Mouse (Mus musculus) stomach, postnatal 0 days (tissue): ENCODE measurements around the gene Tbc1d17. TPM values are rescaled to one million over a fixed set of nuclear protein-coding genes. Genes with fewer than 3 reads are reported as not detected.

ENCODE experiments used
- ATAC-seq: fragments of 200-750 bp; cut with Nextera tagmentation; 2 replicates; pipeline ENCODE4 v1.8.0; 2017; ENCODE audit not compliant: low FRiP score, low TSS enrichment
- DNase-seq: peaks from one replicate; pipeline ENCODE4 v3.0.0-alpha.2; 2016; ENCODE audit warnings: low spot score
- H3K27ac ChIP-seq: fragments of 300-500 bp; sonication (generic); replicated peaks from 2 replicates; pipeline ENCODE4 v1.5.1; 2014; ENCODE audit warnings: mild to moderate bottlenecking, control low read depth
- H3K27me3 ChIP-seq: fragments of 300-500 bp; sonication (generic); 2 replicates; pipeline ENCODE4 v1.6.1; 2014; ENCODE audit warnings: low read length; ENCODE audit not compliant: control insufficient read depth, insufficient read depth
- H3K36me3 ChIP-seq: fragments of 300-500 bp; sonication (generic); 2 replicates; pipeline ENCODE4 v1.6.1; 2014; ENCODE audit warnings: low read length, mixed read lengths; ENCODE audit not compliant: control insufficient read depth, insufficient read depth
- H3K4me1 ChIP-seq: fragments of 300-500 bp; sonication (generic); replicated peaks from 2 replicates; pipeline ENCODE4 v1.6.1; 2014; ENCODE audit warnings: antibody characterized with exemption; ENCODE audit not compliant: control insufficient read depth, insufficient read depth
- H3K4me2 ChIP-seq: fragments of 300-500 bp; sonication (generic); replicated peaks from 2 replicates; pipeline ENCODE4 v1.6.1; 2014; ENCODE audit warnings: low read depth, mild to moderate bottlenecking, control low read depth, moderate library complexity
- H3K4me3 ChIP-seq: fragments of 300-500 bp; sonication (generic); 2 replicates; pipeline ENCODE4 v1.5.1; 2014; ENCODE audit warnings: low read depth, low read length, control low read depth
- H3K9ac ChIP-seq: fragments of 300-500 bp; sonication (generic); 2 replicates; pipeline ENCODE4 v1.6.1; 2014; ENCODE audit warnings: mild to moderate bottlenecking, low read length, control low read depth, mixed read lengths
- H3K9me3 ChIP-seq: fragments of 300-500 bp; sonication (generic); 2 replicates; pipeline ENCODE4 v1.6.1; 2016; ENCODE audit warnings: low read length; ENCODE audit not compliant: control insufficient read depth
- CTCF ChIP-seq: IDR thresholded peaks from 2 replicates; pipeline ENCODE4 v1.5.1; 2016; ENCODE audit warnings: antibody characterized with exemption, low read depth, mild to moderate bottlenecking, moderate library complexity
- EP300 ChIP-seq: optimal IDR thresholded peaks from 2 replicates; pipeline ENCODE3; 2016; ENCODE audit warnings: antibody characterized with exemption
- whole genome bisulfite sequencing: fragments of 180-500 bp; shearing (Covaris S2); extraction: QIAGEN DNeasy Blood & Tissue Kit; methylation state at CpG from one replicate; pipeline ENCODE4 v1.1.7; 2014; 5-methylcytosine and 5-hydroxymethylcytosine counted together
- polyA plus RNA-seq: library from polyadenylated mRNA; unstranded; fragments of >200 nt; fragmentation: Nextera tagmentation; extraction: Ambion mirVana; gene quantifications from 2 replicates; pipeline ENCODE4 v1.2.1, GENCODE M21; 2015

Gene Tbc1d17
- polyA plus RNA-seq, 1 experiment from 2014 or later: 45.4 TPM

GRCm38 (mm10) chr7:44863210-44863609 is 14.3 kb upstream of the Tbc1d17 start:
- TF ChIP-seq EP300 (no peak), CTCF (no peak)
- H3K36me3 ChIP-seq: peaks cover 27% of the 10 kb centered on the region
- no peaks in the 10 kb centered on the region for H3K27me3 ChIP-seq
- WGBS: 83% methylated on average over 14 of the region's 14 CpGs
- no peak overlapping the region for H3K27ac ChIP-seq
- H3K9ac ChIP-seq: no peak overlapping the region
- H3K4me1 ChIP-seq: peaks cover 23% of the 10 kb centered on the region
- no peak overlapping the region for H3K4me2 ChIP-seq
- no peak for DNase-seq
- H3K4me3 ChIP-seq: no peak overlapping the region
- no peaks in the 10 kb centered on the region for H3K9me3 ChIP-seq
- ATAC-seq: no peak

GRCm38 (mm10) chr7:44862434-44862833 is 13.6 kb upstream of the Tbc1d17 start:
- no peaks in the 10 kb centered on the region for H3K9me3 ChIP-seq
- WGBS: 69% methylated on average over 8 of the region's 8 CpGs
- H3K27ac ChIP-seq: no peak overlapping the region
- ATAC-seq (no peak), DNase-seq (no peak)
- peaks cover 27% of the 10 kb centered on the region for H3K36me3 ChIP-seq
- H3K9ac ChIP-seq: no peak overlapping the region
- no peaks in the 10 kb centered on the region for H3K27me3 ChIP-seq
- H3K4me3 ChIP-seq: no peak overlapping the region
- peaks cover 19% of the 10 kb centered on the region for H3K4me1 ChIP-seq
- H3K4me2 ChIP-seq: no peak overlapping the region
- TF ChIP-seq CTCF: no peak
- TF ChIP-seq EP300: no peak

- Histone ChIP-seq H3K4me3 (no peak overlapping the region), H3K9ac (no peak overlapping the region), H3K9me3 (no peaks in the 10 kb centered on the region), H3K4me1 (peaks cover 10% of the 10 kb centered on the region), H3K4me2 (no peak overlapping the region), H3K27ac (peak overlapping the region; percentile 40), H3K27me3 (no peaks in the 10 kb centered on the region), H3K36me3 (peaks cover 27% of the 10 kb centered on the region)
- ATAC-seq: no peak
- TF ChIP-seq CTCF (peak; percentile 16; the same call in 1 of the 2 replicates), EP300 (no peak)
- WGBS: 73% methylated on average over 14 of the region's 14 CpGs
- DNase-seq: no peak
Observed at GRCm38 (mm10) chr7:44861429-44861816, 12.5 kb upstream of the Tbc1d17 start.

GRCm38 (mm10) chr7:44860576-44861428 is 11.9 kb upstream of the Tbc1d17 start:
- TF ChIP-seq EP300: no peak
- peak; percentile 92 for TF ChIP-seq CTCF
- DNase-seq: peak; percentile 80
- no peak overlapping the region for H3K9ac ChIP-seq

GRCm38 (mm10) chr7:44859896-44860295 is 11.0 kb upstream of the Tbc1d17 start:
- DNase-seq: no peak
- no peak for TF ChIP-seq CTCF
- TF ChIP-seq EP300: no peak
- H3K27me3 ChIP-seq: no peaks in the 10 kb centered on the region
- no peaks in the 10 kb centered on the region for H3K4me1 ChIP-seq
- 94% methylated on average over 11 of the region's 11 CpGs for WGBS
- peaks cover 27% of the 10 kb centered on the region for H3K36me3 ChIP-seq
- no peak overlapping the region for H3K4me2 ChIP-seq
- no peak overlapping the region for H3K4me3 ChIP-seq
- H3K27ac ChIP-seq: no peak overlapping the region
- ATAC-seq: no peak
- no peak overlapping the region for H3K9ac ChIP-seq
- no peaks in the 10 kb centered on the region for H3K9me3 ChIP-seq

More at GRCm38 (mm10) chr7:44860576-44861428, 11.9 kb upstream of the Tbc1d17 start:
- Histone ChIP-seq H3K4me1 (peaks cover 7% of the 10 kb centered on the region), H3K36me3 (peaks cover 27% of the 10 kb centered on the region), H3K4me3 (no peak overlapping the region), H3K9me3 (no peaks in the 10 kb centered on the region), H3K4me2 (0 out of 2 replicates have a peak overlapping the region, but pooled peaks have one; percentile 11), H3K27ac (peak overlapping the region; percentile 40), H3K27me3 (no peaks in the 10 kb centered on the region)
- 45% methylated on average over 22 of the region's 22 CpGs for WGBS
- peak; percentile 31; the same call in 1 of the 2 replicates for ATAC-seq

GRCm38 (mm10) chr7:44857905-44858304 is 9.0 kb upstream of the Tbc1d17 start:
- Histone ChIP-seq H3K36me3 (peaks cover 9% of the 10 kb centered on the region), H3K4me3 (peak overlapping the region; percentile 63), H3K9me3 (no peaks in the 10 kb centered on the region), H3K27me3 (no peaks in the 10 kb centered on the region), H3K9ac (peak overlapping the region; percentile 85), H3K4me2 (peak overlapping the region; percentile 92), H3K27ac (peak overlapping the region; percentile 87), H3K4me1 (peaks cover 2% of the 10 kb centered on the region; the same call in 1 of the 2 replicates)
- DNase-seq (peak; percentile 61), ATAC-seq (no peak)
- WGBS: 27% methylated on average over 8 of the region's 8 CpGs
- TF ChIP-seq CTCF: no peak
- no peak for TF ChIP-seq EP300
